7 mouse cellular contexts compared by ENCODE assay signal in genomic region chr5:143527486-143528307, GRCm38 (mm10). TPM values are rescaled to one million over a fixed set of nuclear protein-coding genes. Genes with fewer than 3 reads are reported as not detected.
DNase-seq lines count a peak whose midpoint lies in the region; ATAC-seq and TF ChIP-seq lines count a peak whose summit lies in the region.

Gene Rac1 (minus strand): TSS chr5:143528036.

- no peak for TF ChIP-seq CTCF in intestine, postnatal 0 days (IDR thresholded peaks at IDR 0.05; ENCODE audit: low read depth)
- TF ChIP-seq CTCF in small intestine, adult 2 months (IDR thresholded peaks at IDR 0.05; ENCODE audit: extremely low read depth, insufficient read length, insufficient replicate concordance, low read depth, low read length): no peak

- peak within 1 kb of the TSS; percentile 100 for H3K9ac ChIP-seq in intestine, postnatal 0 days (ENCODE audit: low read depth, low read length)
- H3K9ac ChIP-seq in midbrain, embryonic 12.5 days (replicated peaks): peak within 1 kb of the TSS; percentile 98

- no peaks in the 10 kb centered on the region for H3K9me3 ChIP-seq in intestine, postnatal 0 days (ENCODE audit: control insufficient read depth)
- no peaks in the 10 kb centered on the region for H3K9me3 ChIP-seq in midbrain, embryonic 12.5 days

- peaks cover 9% of the 10 kb centered on the region; the same call in 1 of the 2 replicates for H3K4me1 ChIP-seq in intestine, postnatal 0 days (replicated peaks; ENCODE audit: control insufficient read depth, insufficient read depth, low read length)
- H3K4me1 ChIP-seq in midbrain, embryonic 12.5 days: peaks cover 30% of the 10 kb centered on the region
- H3K4me1 ChIP-seq in small intestine, adult 2 months (ENCODE audit: control insufficient read depth, insufficient read depth, insufficient read length, low read length): peaks cover 18% of the 10 kb centered on the region

- intact Hi-C loops in left cerebral cortex, postnatal 4 days (cut with DNase I): no loop called here

- TF ChIP-seq POLR2A in small intestine, adult 2 months (IDR thresholded peaks at IDR 0.05; ENCODE audit: low read depth, low read length): peak; percentile 84

- ATAC-seq in intestine, postnatal 0 days: peak; percentile 93
- ATAC-seq in midbrain, embryonic 12.5 days (ENCODE audit: low FRiP score, low read depth): peak; percentile 94

- H3K4me3 ChIP-seq in intestine, postnatal 0 days (ENCODE audit: low read depth, low read length): peak within 1 kb of the TSS; percentile 98
- H3K4me3 ChIP-seq in midbrain, embryonic 12.5 days: peak within 1 kb of the TSS; percentile 99
- peak within 1 kb of the TSS; percentile 94 for H3K4me3 ChIP-seq in small intestine, adult 2 months (ENCODE audit: low read depth, low read length)

- DNase-seq in adrenal gland, adult 8-10 months: peak; percentile 92
- DNase-seq in embryo, embryonic 9.5 days (ENCODE audit: extremely low spot score): peak; percentile 97
- no peak for DNase-seq in gonadal fat pad, adult 2 months (ENCODE audit: low read depth)
- DNase-seq in left cerebral cortex, postnatal 4 days: peak; percentile 98

- H3K36me3 ChIP-seq in intestine, postnatal 0 days (ENCODE audit: control insufficient read depth, insufficient read depth): no peaks in the 10 kb centered on the region
- 0 out of 2 replicates have a peak, but pooled peaks cover 7% of the 10 kb centered on the region for H3K36me3 ChIP-seq in midbrain, embryonic 12.5 days
- H3K36me3 ChIP-seq in small intestine, adult 2 months (ENCODE audit: control insufficient read depth, insufficient read depth, low read length): no peaks in the 10 kb centered on the region

- H3K4me2 ChIP-seq in intestine, postnatal 0 days (replicated peaks; ENCODE audit: low read depth): peak within 1 kb of the TSS; percentile 74
- peak within 1 kb of the TSS; percentile 82 for H3K4me2 ChIP-seq in midbrain, embryonic 12.5 days (replicated peaks)

- H3K27me3 ChIP-seq in intestine, postnatal 0 days (replicated peaks; ENCODE audit: control insufficient read depth, insufficient read depth, low read length): no peaks in the 10 kb centered on the region
- no peaks in the 10 kb centered on the region for H3K27me3 ChIP-seq in midbrain, embryonic 12.5 days
- no peaks in the 10 kb centered on the region for H3K27me3 ChIP-seq in small intestine, adult 2 months (ENCODE audit: control insufficient read depth, insufficient read depth, low read length)

- H3K27ac ChIP-seq in intestine, postnatal 0 days (ENCODE audit: low read depth, low read length): peak within 1 kb of the TSS; percentile 100
- H3K27ac ChIP-seq in midbrain, embryonic 12.5 days (replicated peaks): peak within 1 kb of the TSS; percentile 96
- H3K27ac ChIP-seq in small intestine, adult 2 months (ENCODE audit: insufficient read depth, low read depth, low read length): peak within 1 kb of the TSS; percentile 98

- WGBS in intestine, postnatal 0 days: under 1% methylated on average over 92 of the region's 105 CpGs
- WGBS in midbrain, embryonic 12.5 days: under 1% methylated on average over 96 of the region's 105 CpGs
- 1% methylated on average over 105 of the region's 105 CpGs for WGBS in small intestine, adult 2 months

RNA-seq across cellular contexts. Expression of gene Rac1, which starts in this region (rescaled TPM):
- total RNA-seq in adrenal gland, adult 8-10 months (2022): 100 to 1,000 TPM; 348 to 401 (median 358) TPM
- 340 and 347 TPM in 2 replicates for polyA plus RNA-seq in gonadal fat pad, adult 2 months (2012; rRNA removed)
- polyA plus RNA-seq in intestine, postnatal 0 days (2015; fragmentation: Nextera tagmentation; extraction: Ambion mirVana): 375 and 413 TPM in 2 replicates
- 100 to 1,000 TPM; 415 to 420 TPM for total RNA-seq in left cerebral cortex, postnatal 4 days (2021)
- 384 and 397 TPM in 2 replicates for polyA plus RNA-seq in midbrain, embryonic 12.5 days (2016; fragmentation: Nextera tagmentation; extraction: Ambion mirVana)
- polyA plus RNA-seq in small intestine, adult 2 months (2012; rRNA removed): 219 and 504 TPM in 2 replicates
